Mouse (Mus musculus) myocyte (in vitro differentiated cells): ENCODE measurements around the gene Rhox1. TPM values are rescaled to one million over a fixed set of nuclear protein-coding genes. Genes with fewer than 3 reads are reported as not detected.
"Not testable (repeated sequence)": the region's sequence is repeated elsewhere in the genome, so short reads cannot be mapped to it uniquely, and the experiment has no call there.

Experiments
- H3K27me3 ChIP-seq: one replicate; pipeline ENCODE4 v1.6.1; 2011; ENCODE audit not compliant: control insufficient read depth, insufficient read depth, insufficient read length
- H3K36me3 ChIP-seq: one replicate; pipeline ENCODE4 v1.6.1; 2011; ENCODE audit not compliant: control insufficient read depth, insufficient read depth
- H3K4me2 ChIP-seq: one replicate; pipeline ENCODE4 v1.6.1; 2011; ENCODE audit warnings: low read depth, control low read depth
- H3K4me3 ChIP-seq: one replicate; pipeline ENCODE4 v1.5.1; 2011; ENCODE audit warnings: mild to moderate bottlenecking, control low read depth, moderate library complexity
- H3K79me2 ChIP-seq: one replicate; pipeline ENCODE4 v1.6.1; 2011; ENCODE audit not compliant: control insufficient read depth, insufficient read depth
- H3ac ChIP-seq: one replicate; pipeline ENCODE4 v1.6.1; 2011; ENCODE audit not compliant: control insufficient read depth, insufficient read length
- CEBPB ChIP-seq: IDR thresholded peaks from 2 replicates; pipeline ENCODE4 v1.6.1; 2011; ENCODE audit warnings: mild to moderate bottlenecking, moderate library complexity; ENCODE audit not compliant: poor library complexity, insufficient read depth, severe bottlenecking
- E2F4 ChIP-seq: IDR thresholded peaks from one replicate; pipeline ENCODE4 v1.6.1; 2011; ENCODE audit warnings: mild to moderate bottlenecking, control low read depth, moderate library complexity; ENCODE audit not compliant: insufficient read depth
- MAX ChIP-seq: IDR thresholded peaks from one replicate; pipeline ENCODE4 v1.6.1; 2011; ENCODE audit warnings: low read depth, mild to moderate bottlenecking, control low read depth
- MYOD1 ChIP-seq, 3 experiments: IDR thresholded peaks; one replicate each; pipeline ENCODE4 v1.6.1; 2011; ENCODE audit warnings: control low read depth in 2 of 3, low read depth in 2 of 3, mild to moderate bottlenecking in 2 of 3, moderate library complexity in 1 of 3; ENCODE audit not compliant: insufficient read length in 2 of 3, control insufficient read depth in 1 of 3
- MYOG ChIP-seq, 3 experiments: IDR thresholded peaks; one replicate each; pipeline ENCODE4 v1.6.1; 2011; ENCODE audit warnings: control low read depth in 2 of 3, low read depth in 2 of 3, mild to moderate bottlenecking in 2 of 3; ENCODE audit not compliant: insufficient read length in 2 of 3, control insufficient read depth in 1 of 3, insufficient read depth in 1 of 3
- POLR2A ChIP-seq: IDR thresholded peaks from one replicate; pipeline ENCODE4 v1.6.1; 2011; ENCODE audit warnings: low read depth, mild to moderate bottlenecking, control low read depth, moderate library complexity; ENCODE audit not compliant: insufficient read length
- POLR2AphosphoS2 ChIP-seq: IDR thresholded peaks from one replicate; pipeline ENCODE4 v1.6.1; 2011; ENCODE audit warnings: low read depth, control low read depth; ENCODE audit not compliant: insufficient read length
- REST ChIP-seq: IDR thresholded peaks from one replicate; pipeline ENCODE4 v1.6.1; 2011; ENCODE audit warnings: mild to moderate bottlenecking, control low read depth, moderate library complexity; ENCODE audit not compliant: insufficient read depth, insufficient read length
- SRF ChIP-seq: IDR thresholded peaks from one replicate; pipeline ENCODE4 v1.6.1; 2011; ENCODE audit warnings: low read depth; ENCODE audit not compliant: control insufficient read depth, insufficient read length
- TCF12 ChIP-seq: IDR thresholded peaks from one replicate; pipeline ENCODE4 v1.6.1; 2011; ENCODE audit warnings: mild to moderate bottlenecking, control low read depth; ENCODE audit not compliant: poor library complexity, insufficient read depth, severe bottlenecking
- TCF3 ChIP-seq: IDR thresholded peaks from one replicate; pipeline ENCODE4 v1.6.1; 2011; ENCODE audit warnings: low read depth, control low read depth; ENCODE audit not compliant: insufficient read length
- USF1 ChIP-seq: IDR thresholded peaks from one replicate; pipeline ENCODE4 v1.6.1; 2011; ENCODE audit warnings: low read depth, mild to moderate bottlenecking, control low read depth, moderate library complexity
- polyA plus RNA-seq: library from polyadenylated mRNA; unstranded; fragments of >200 nt; fragmentation: generic; extraction: Trizol; gene quantifications from one replicate; pipeline ENCODE4 v1.2.1, GENCODE M21; 2012; ENCODE audit warnings: missing spikeins

Rhox1 gene
- not detected for polyA plus RNA-seq

DNA sequence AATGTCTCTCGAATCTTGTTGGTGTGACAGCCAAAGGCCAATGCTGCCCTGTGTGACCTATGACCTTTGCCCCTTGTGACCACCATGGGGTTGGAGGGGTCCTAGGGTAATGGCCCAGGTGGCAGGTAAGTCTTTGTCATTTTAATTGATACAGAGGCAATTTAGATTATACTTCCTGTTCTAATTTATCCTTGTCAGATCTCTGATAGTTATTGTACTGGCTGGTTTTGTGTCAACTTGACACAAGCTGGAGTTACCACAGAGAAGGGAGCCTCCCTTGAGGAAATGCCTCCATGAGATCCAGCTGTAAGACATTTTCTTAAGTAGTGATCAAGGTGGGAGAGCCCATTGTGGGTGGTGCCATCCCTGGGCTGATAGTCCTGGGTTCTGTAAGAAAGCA, at the start of gene Rhox1:
Gene Rhox1 (minus strand): TSS at position 101 of the 400 bp plus-strand sequence.
- not testable (repeated sequence) for H3K4me3 ChIP-seq, H3ac ChIP-seq, H3K4me2 ChIP-seq, H3K27me3 ChIP-seq, H3K36me3 ChIP-seq, H3K79me2 ChIP-seq

DNA sequence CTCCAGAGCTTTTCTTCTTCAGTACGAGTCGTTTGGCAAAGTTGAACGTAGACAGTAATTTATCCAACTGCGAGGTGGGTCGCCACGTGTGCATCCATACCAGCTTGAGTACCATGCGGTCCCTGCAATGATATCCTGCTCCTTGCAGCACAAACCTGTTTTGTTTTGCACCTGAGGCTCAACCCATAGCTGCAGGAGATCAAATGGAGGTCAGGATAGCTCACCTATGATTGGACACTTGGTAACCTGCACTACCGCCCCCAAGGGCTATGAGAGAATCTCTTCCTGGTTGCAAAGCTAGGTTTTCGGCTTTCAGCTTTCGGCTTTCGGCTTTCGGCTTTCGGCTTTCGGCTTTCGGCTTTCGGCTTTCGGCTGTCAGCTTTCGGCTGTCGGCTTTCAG, 43.0 kb upstream of the Rhox1 start, which contains the start of gene Rhox4a:
Gene Rhox4a (plus strand): TSS at position 301 of the 400 bp plus-strand sequence.
- H3K79me2 ChIP-seq, H3K4me3 ChIP-seq, H3ac ChIP-seq, H3K36me3 ChIP-seq, H3K4me2 ChIP-seq, H3K27me3 ChIP-seq: not testable (repeated sequence)

DNA sequence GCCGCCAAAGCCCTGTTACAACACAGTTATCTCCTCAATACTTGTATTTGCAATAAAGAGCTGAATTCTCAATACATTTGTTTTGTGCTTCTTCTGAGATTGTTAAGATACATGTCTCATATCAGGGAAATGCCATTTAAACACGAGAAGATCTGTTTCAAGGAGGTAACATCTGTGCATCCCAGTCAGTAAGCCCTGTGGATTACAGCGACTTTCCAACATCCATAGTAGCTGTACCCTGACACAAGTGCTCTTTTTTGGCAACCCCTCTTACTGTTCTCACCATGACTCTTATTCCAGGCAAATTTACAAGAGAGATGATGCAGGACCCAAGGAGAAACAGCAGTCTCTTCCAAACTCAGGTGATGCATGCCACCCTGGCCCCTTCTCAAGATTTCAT, 27.6 kb upstream of the Rhox1 start, which contains the start of gene Rhox3a:
Gene Rhox3a (plus strand): TSS at position 301 of the 400 bp plus-strand sequence.
- H3K27me3 ChIP-seq, H3K79me2 ChIP-seq, H3K36me3 ChIP-seq, H3ac ChIP-seq, H3K4me2 ChIP-seq, H3K4me3 ChIP-seq: not testable (repeated sequence)

DNA sequence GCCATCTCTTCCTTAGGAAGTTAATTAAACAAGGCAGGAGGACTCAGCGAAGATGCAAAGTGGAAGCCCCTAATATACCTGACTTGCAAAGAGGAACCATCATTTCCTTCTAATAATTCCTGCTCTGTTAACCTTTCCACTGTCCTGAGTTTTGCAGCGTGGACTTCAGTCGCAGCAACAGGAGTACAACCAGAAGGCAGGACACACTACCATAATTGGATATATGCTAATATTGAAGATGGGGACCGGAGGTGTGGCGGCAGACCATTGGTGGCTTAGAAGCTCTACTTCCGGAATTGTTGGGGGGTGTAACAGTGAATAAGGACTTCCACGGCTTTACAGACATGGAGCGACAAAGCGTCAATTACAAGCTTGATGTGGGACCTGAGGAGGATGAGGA, 22.6 kb upstream of the Rhox1 start, which contains the start of gene Rhox2a:
Gene Rhox2a (plus strand): TSS at position 301 of the 400 bp plus-strand sequence.
- H3K27me3 ChIP-seq, H3ac ChIP-seq, H3K4me2 ChIP-seq, H3K4me3 ChIP-seq, H3K79me2 ChIP-seq, H3K36me3 ChIP-seq: not testable (repeated sequence)

DNA sequence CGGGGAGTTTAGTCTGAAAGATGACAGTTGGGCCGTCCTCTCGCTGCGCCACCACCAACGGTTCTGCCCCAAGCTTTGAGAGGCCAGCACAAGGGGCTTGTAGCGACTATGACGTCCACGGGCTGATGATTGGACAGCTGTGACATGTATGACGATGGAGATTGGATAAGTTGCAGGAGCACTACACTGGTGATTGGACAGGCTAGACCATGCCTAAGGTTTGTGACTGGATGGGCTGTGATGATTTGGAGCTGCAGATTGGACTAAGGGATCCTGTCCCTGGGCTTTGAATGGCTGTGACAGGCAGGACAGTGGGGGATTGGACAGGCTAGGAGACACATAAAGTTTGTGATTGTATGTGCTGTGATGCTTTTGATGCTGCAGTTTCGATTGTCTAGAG, 11.1 kb downstream of the Rhox1 start, which contains the start of gene Gm9:
Gene Gm9 (minus strand): TSS at position 101 of the 400 bp plus-strand sequence.
- Histone ChIP-seq H3K36me3 (no peaks in the 10 kb centered on the region), H3K4me2 (no peak within 1 kb of the TSS), H3K4me3 (no peak within 1 kb of the TSS), H3ac (no peak within 1 kb of the TSS), H3K27me3 (peaks cover 5% of the 10 kb centered on the region), H3K79me2 (no peaks in the 10 kb centered on the region)
- no peak for TF ChIP-seq E2F4
- no peak for TF ChIP-seq REST
- no peak for TF ChIP-seq POLR2A
- no peak for TF ChIP-seq MYOD1 (IDR thresholded peaks at IDR 0.05; ENCODE audit: control insufficient read depth in 1 of 3, insufficient read length in 2 of 3, low read depth in 2 of 3)
- TF ChIP-seq USF1: no peak
- TF ChIP-seq MYOG (IDR thresholded peaks at IDR 0.05; ENCODE audit: control insufficient read depth in 1 of 3, insufficient read depth in 1 of 3, insufficient read length in 2 of 3, low read depth in 2 of 3): no peak
- TF ChIP-seq TCF3: no peak
- TF ChIP-seq POLR2AphosphoS2: no peak
- TF ChIP-seq TCF12: no peak
- TF ChIP-seq SRF: no peak
- no peak for TF ChIP-seq MAX
- no peak for TF ChIP-seq CEBPB

DNA sequence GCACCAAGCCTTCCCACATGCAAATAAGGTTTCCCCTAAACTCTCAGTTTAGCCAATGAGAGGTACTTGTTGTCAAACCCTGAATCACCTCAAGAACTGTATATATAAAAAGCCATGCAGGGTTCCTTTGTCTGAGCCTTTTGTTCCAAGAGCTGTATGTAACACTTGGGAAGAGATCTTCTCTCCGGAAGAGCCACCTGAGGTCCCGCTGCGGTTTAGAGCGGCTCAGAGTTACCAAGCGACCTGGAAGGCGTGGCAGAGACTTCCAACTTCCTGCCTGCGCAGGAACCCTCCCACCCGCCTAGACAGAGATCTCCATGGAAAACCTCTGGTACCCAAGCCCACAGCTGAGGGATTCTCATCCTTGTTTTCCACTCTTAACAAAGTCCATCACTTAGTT, 23.4 kb downstream of the Rhox1 start:
- Histone ChIP-seq H3K79me2 (no peaks in the 10 kb centered on the region), H3K36me3 (no peaks in the 10 kb centered on the region), H3K4me3 (no peak overlapping the region), H3K4me2 (no peak overlapping the region), H3K27me3 (no peaks in the 10 kb centered on the region), H3ac (no peak overlapping the region)
- no peak for TF ChIP-seq POLR2AphosphoS2
- no peak for TF ChIP-seq MYOG (IDR thresholded peaks at IDR 0.05; ENCODE audit: control insufficient read depth in 1 of 3, insufficient read depth in 1 of 3, insufficient read length in 2 of 3, low read depth in 2 of 3)
- TF ChIP-seq USF1: no peak
- no peak for TF ChIP-seq SRF
- no peak for TF ChIP-seq E2F4
- TF ChIP-seq CEBPB: no peak
- TF ChIP-seq TCF12: no peak
- TF ChIP-seq REST: no peak
- no peak for TF ChIP-seq TCF3
- TF ChIP-seq MAX: no peak
- TF ChIP-seq POLR2A: no peak
- no peak for TF ChIP-seq MYOD1 (IDR thresholded peaks at IDR 0.05; ENCODE audit: control insufficient read depth in 1 of 3, insufficient read length in 2 of 3, low read depth in 2 of 3)
